ENCODE assay signal across 15 mouse cellular contexts in genomic region chr4:62617856-62618440, GRCm38 (mm10). TPM values are rescaled to one million over a fixed set of nuclear protein-coding genes. Genes with fewer than 3 reads are reported as not detected.
DNase-seq lines count a peak whose midpoint lies in the region; ATAC-seq and TF ChIP-seq lines count a peak whose summit lies in the region.
"Had no signal": no experiment of that assay in that cellular context is flagged by ENCODE, and none has a peak within 500 bp of the region (broad histone marks: within the 10 kb centered on the region; RNA-seq: fewer than 3 reads in every experiment).

No protein-coding gene starts in this region.

- H3K4me3 ChIP-seq in heart, adult 2 months, result no peak overlapping the region
- no peak overlapping the region for H3K4me3 ChIP-seq in heart, embryonic 11.5 days (ENCODE audit: low read depth, low read length)
- H3K4me3 ChIP-seq in layer of hippocampus, adult 2 months, result no peak overlapping the region
- H3K4me3 ChIP-seq in heart, embryonic 16.5 days (ENCODE audit: low read length), result no peak overlapping the region
- no peak overlapping the region for H3K4me3 ChIP-seq in liver, embryonic 11.5 days (ENCODE audit: low read depth, low read length)
- H3K4me3 ChIP-seq: embryonic facial prominence, embryonic 12.5 days; limb, embryonic 15.5 days; neural tube, embryonic 12.5 days had no signal

- no peaks in the 10 kb centered on the region for H3K79me2 ChIP-seq in heart, adult 2 months (replicated peaks; ENCODE audit: control insufficient read depth, insufficient read depth, low read length)

- WGBS in heart, adult 2 months, result 59% methylated on average over 9 of the region's 9 CpGs
- 51% methylated on average over 9 of the region's 9 CpGs for WGBS in heart, embryonic 11.5 days (ENCODE audit: insufficient replicate concordance)
- WGBS in heart, embryonic 16.5 days, result 51% methylated on average over 9 of the region's 9 CpGs
- 64% methylated on average over 9 of the region's 9 CpGs for WGBS in liver, embryonic 11.5 days

- H3K36me3 ChIP-seq in heart, adult 2 months (ENCODE audit: control insufficient read depth, insufficient read depth, low read length), result no peaks in the 10 kb centered on the region
- no peaks in the 10 kb centered on the region for H3K36me3 ChIP-seq in heart, embryonic 11.5 days (ENCODE audit: control insufficient read depth, insufficient read depth, low read length)
- H3K36me3 ChIP-seq in heart, embryonic 16.5 days (ENCODE audit: control insufficient read depth, insufficient read depth), result no peaks in the 10 kb centered on the region
- no peaks in the 10 kb centered on the region for H3K36me3 ChIP-seq in liver, embryonic 11.5 days (ENCODE audit: control insufficient read depth, insufficient read depth, low read length)
- H3K36me3 ChIP-seq: embryonic facial prominence, embryonic 12.5 days; limb, embryonic 15.5 days; neural tube, embryonic 12.5 days had no signal

- TF ChIP-seq EP300 in heart, adult 2 months (IDR thresholded peaks at IDR 0.05; ENCODE audit: insufficient read depth, low read depth, low read length), result no peak

- peaks cover 27% of the 10 kb centered on the region for H3K4me1 ChIP-seq in heart, adult 2 months (ENCODE audit: control insufficient read depth, insufficient read depth, low read length)
- peaks cover 36% of the 10 kb centered on the region for H3K4me1 ChIP-seq in heart, embryonic 11.5 days (ENCODE audit: control insufficient read depth, insufficient read depth, low read length)
- peaks cover 37% of the 10 kb centered on the region for H3K4me1 ChIP-seq in heart, embryonic 16.5 days (ENCODE audit: control insufficient read depth, insufficient read depth, low read length)
- peaks cover 16% of the 10 kb centered on the region for H3K4me1 ChIP-seq in liver, embryonic 11.5 days (replicated peaks; ENCODE audit: control insufficient read depth, insufficient read depth, low read length)

- ATAC-seq in heart, embryonic 11.5 days (replicated peaks; ENCODE audit: insufficient number of reproducible peaks, low FRiP score, low TSS enrichment), result no peak
- ATAC-seq in heart, embryonic 16.5 days (replicated peaks; ENCODE audit: extremely low read depth, insufficient read depth, low FRiP score), result no peak
- no peak for ATAC-seq in liver, embryonic 11.5 days (replicated peaks; ENCODE audit: low FRiP score)
- ATAC-seq: CD4-positive, CD25-positive, alpha-beta regulatory T cell, adult 4 months; forebrain, embryonic 16.5 days had no signal

- no peak for TF ChIP-seq POLR2A in heart, adult 2 months (IDR thresholded peaks at IDR 0.05; ENCODE audit: insufficient read depth, low read depth, low read length)

- H3K27ac ChIP-seq in heart, adult 2 months, result peak overlapping the region; percentile 97
- H3K27ac ChIP-seq in heart, embryonic 11.5 days (ENCODE audit: low read depth, low read length), result no peak overlapping the region
- H3K27ac ChIP-seq in layer of hippocampus, adult 2 months, result peak overlapping the region; percentile 89; the same call in 1 of the 2 replicates
- peak overlapping the region; percentile 77 for H3K27ac ChIP-seq in heart, embryonic 16.5 days (ENCODE audit: low read length)
- H3K27ac ChIP-seq in liver, embryonic 11.5 days (ENCODE audit: low read depth, low read length), result no peak overlapping the region
- H3K27ac ChIP-seq: embryonic facial prominence, embryonic 12.5 days had no signal

- no peak for DNase-seq in heart, adult 2 months
- no peak for DNase-seq in layer of hippocampus, adult 2 months (ENCODE audit: low spot score in 2 of 2)
- DNase-seq in layer of hippocampus, adult 9-10 months (ENCODE audit: low spot score), result no peak
- DNase-seq in T-cell, adult 2 months (ENCODE audit: low spot score), result peak; percentile 68
- DNase-seq in liver, embryonic 11.5 days (ENCODE audit: low spot score), result no peak
- DNase-seq in left cerebral cortex, adult 9 months (ENCODE audit: low spot score in 2 of 2), result no peak
- DNase-seq: kidney, postnatal 14 days; spleen, adult 18-20 months had no signal

- H3K4me2 ChIP-seq in heart, embryonic 11.5 days, result no peak overlapping the region
- no peak overlapping the region for H3K4me2 ChIP-seq in heart, embryonic 16.5 days (ENCODE audit: low read depth, low read length)
- no peak overlapping the region for H3K4me2 ChIP-seq in liver, embryonic 11.5 days
- H3K4me2 ChIP-seq: embryonic facial prominence, embryonic 12.5 days; limb, embryonic 15.5 days; neural tube, embryonic 12.5 days had no signal

- no peaks in the 10 kb centered on the region for H3K27me3 ChIP-seq in heart, adult 2 months (ENCODE audit: control insufficient read depth, insufficient read depth, low read length)
- peaks cover 49% of the 10 kb centered on the region for H3K27me3 ChIP-seq in heart, embryonic 11.5 days (ENCODE audit: control insufficient read depth, insufficient read depth, low read length)
- H3K27me3 ChIP-seq in heart, embryonic 16.5 days (ENCODE audit: control insufficient read depth, insufficient read depth, low read length), result peaks cover 22% of the 10 kb centered on the region
- 0 out of 2 replicates have a peak, but pooled peaks cover 2% of the 10 kb centered on the region for H3K27me3 ChIP-seq in liver, embryonic 11.5 days (replicated peaks; ENCODE audit: control insufficient read depth, insufficient read depth, low read length)
- H3K27me3 ChIP-seq: embryonic facial prominence, embryonic 12.5 days; limb, embryonic 15.5 days had no signal

- TF ChIP-seq CTCF in heart, adult 2 months (IDR thresholded peaks at IDR 0.05), result no peak
- no peak for TF ChIP-seq CTCF in layer of hippocampus, adult 2 months (conservative IDR thresholded peaks at IDR 0.05)

- peak overlapping the region; percentile 11; the same call in 1 of the 2 replicates for H3K9ac ChIP-seq in heart, adult 2 months (ENCODE audit: low read depth, low read length)
- H3K9ac ChIP-seq in heart, embryonic 11.5 days (ENCODE audit: low read depth, low read length), result no peak overlapping the region
- peak overlapping the region; percentile 17; the same call in 1 of the 2 replicates for H3K9ac ChIP-seq in heart, embryonic 16.5 days (ENCODE audit: low read length)
- H3K9ac ChIP-seq in liver, embryonic 11.5 days (ENCODE audit: low read depth, low read length), result no peak overlapping the region
- H3K9ac ChIP-seq: embryonic facial prominence, embryonic 12.5 days; limb, embryonic 15.5 days; neural tube, embryonic 12.5 days had no signal

- intact Hi-C loops in heart, adult 2 months (cut with DNase I), result loop anchor here (2.0 kb wide), 1 partner anchor 23 kb away; no protein-coding TSS in a partner anchor

- no peaks in the 10 kb centered on the region for H3K9me3 ChIP-seq in heart, embryonic 11.5 days (replicated peaks; ENCODE audit: control insufficient read depth, low read length)
- no peaks in the 10 kb centered on the region for H3K9me3 ChIP-seq in heart, embryonic 16.5 days (replicated peaks; ENCODE audit: control insufficient read depth, low read length)
- no peaks in the 10 kb centered on the region for H3K9me3 ChIP-seq in liver, embryonic 11.5 days (ENCODE audit: control insufficient read depth, low read length)
- H3K9me3 ChIP-seq: embryonic facial prominence, embryonic 12.5 days; limb, embryonic 15.5 days; neural tube, embryonic 12.5 days had no signal

RNA-seq across cellular contexts. Expression of gene Rgs3, which starts 58.3 kb away (rescaled TPM):
- total RNA-seq in heart, adult 2 months (2021), result 10 to 100 TPM; 23.5 to 33.7 TPM
- polyA plus RNA-seq in heart, adult 2 months (2012; rRNA removed), result 48.1 and 49.4 TPM in 2 replicates
- 49.8 and 54.3 TPM in 2 replicates for polyA plus RNA-seq in heart, embryonic 11.5 days (2014; fragmentation: Nextera tagmentation; extraction: Ambion mirVana)
- 10 to 100 TPM; 18.9 to 21.6 TPM for total RNA-seq in layer of hippocampus, adult 2 months (2021)
- 62.8 and 63.1 TPM in 2 replicates for polyA plus RNA-seq in heart, embryonic 16.5 days (2015; fragmentation: Nextera tagmentation; extraction: Ambion mirVana)
- 9.7 and 12.3 TPM in 2 replicates for polyA plus RNA-seq in liver, embryonic 11.5 days (2014; fragmentation: Nextera tagmentation; extraction: Ambion mirVana)

Comparison
In these comparisons a context has a peak if more than half of its experiments do, and no peak if none do; other contexts are left out.
1. H3K27ac ChIP-seq: peak in heart, adult 2 months (single experiment), layer of hippocampus, adult 2 months (single experiment) and heart, embryonic 16.5 days (single experiment); none in heart, embryonic 11.5 days (single experiment) and liver, embryonic 11.5 days (single experiment).
2. H3K9ac ChIP-seq: peak in heart, adult 2 months (single experiment) and heart, embryonic 16.5 days (single experiment); none in heart, embryonic 11.5 days (single experiment) and liver, embryonic 11.5 days (single experiment).